Mouse (Mus musculus) C2C12 (cell line): ENCODE data around the gene Arpc4.

Experiments used
- CEBPB ChIP-seq: IDR thresholded peaks from one replicate; pipeline ENCODE4 v1.6.1; 2011; ENCODE audit warnings: low read depth, mild to moderate bottlenecking, control low read depth, moderate library complexity
- CTCF ChIP-seq: IDR thresholded peaks from one replicate; pipeline ENCODE4 v1.5.1; 2011; ENCODE audit not compliant: control insufficient read depth, insufficient read depth, insufficient read length
- MAX ChIP-seq: IDR thresholded peaks from one replicate; pipeline ENCODE4 v1.6.1; 2011; ENCODE audit warnings: mild to moderate bottlenecking, control low read depth
- MYOG ChIP-seq: IDR thresholded peaks from one replicate; pipeline ENCODE4 v1.6.1; 2011; ENCODE audit not compliant: control insufficient read depth, insufficient read length; ENCODE audit errors: extremely low read depth
- USF1 ChIP-seq: IDR thresholded peaks from one replicate; pipeline ENCODE4 v1.6.1; 2011; ENCODE audit warnings: low read depth, mild to moderate bottlenecking, control low read depth, moderate library complexity

DNA sequence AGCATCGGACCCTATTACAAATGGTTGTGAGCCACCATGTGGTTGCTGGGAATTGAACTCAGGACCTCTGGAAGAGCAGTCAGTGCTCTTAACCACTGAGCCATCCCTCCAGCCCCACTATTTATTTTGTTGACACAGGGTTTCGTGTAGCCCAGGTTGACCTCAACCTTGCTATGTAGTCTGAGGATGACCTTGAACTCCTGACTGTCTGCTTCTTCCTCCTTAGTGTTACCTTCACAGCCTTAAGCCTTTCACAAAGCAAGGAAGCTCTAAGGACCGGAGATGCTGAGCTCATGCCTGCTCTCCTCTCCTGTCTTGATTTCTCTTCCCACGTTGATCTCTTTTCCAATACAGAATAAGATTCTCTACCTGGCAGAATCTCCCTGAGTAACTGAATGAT, 31.0 kb upstream of the Arpc4 start:
- TF ChIP-seq CTCF (no peak), MYOG (no peak), USF1 (no peak), MAX (no peak), CEBPB (no peak)
